Mouse (Mus musculus) G1E (cell line): ENCODE measurements around the gene Cort.

Source experiments
- CTCF ChIP-seq: IDR thresholded peaks from 2 replicates; pipeline ENCODE4 v1.5.1; 2012; ENCODE audit warnings: low read depth, low read length, inconsistent platforms, mixed read lengths
- GATA1 ChIP-seq: IDR thresholded peaks from 2 replicates; pipeline ENCODE4 v1.6.1; 2012; ENCODE audit warnings: borderline replicate concordance, low read length, inconsistent platforms, mixed read lengths
- GATA2 ChIP-seq: IDR thresholded peaks from 2 replicates; pipeline ENCODE4 v1.6.1; 2012; ENCODE audit warnings: low read depth, low read length, inconsistent platforms, borderline replicate concordance
- POLR2AphosphoS5 ChIP-seq: IDR thresholded peaks from 2 replicates; pipeline ENCODE4 v1.6.1; 2012; ENCODE audit warnings: low read depth, low read length, inconsistent platforms; ENCODE audit not compliant: insufficient replicate concordance
- TAL1 ChIP-seq: conservative IDR thresholded peaks from 2 replicates; pipeline ENCODE4 v1.6.1; 2012; ENCODE audit warnings: low read depth, low read length, inconsistent platforms, mixed read lengths

DNA sequence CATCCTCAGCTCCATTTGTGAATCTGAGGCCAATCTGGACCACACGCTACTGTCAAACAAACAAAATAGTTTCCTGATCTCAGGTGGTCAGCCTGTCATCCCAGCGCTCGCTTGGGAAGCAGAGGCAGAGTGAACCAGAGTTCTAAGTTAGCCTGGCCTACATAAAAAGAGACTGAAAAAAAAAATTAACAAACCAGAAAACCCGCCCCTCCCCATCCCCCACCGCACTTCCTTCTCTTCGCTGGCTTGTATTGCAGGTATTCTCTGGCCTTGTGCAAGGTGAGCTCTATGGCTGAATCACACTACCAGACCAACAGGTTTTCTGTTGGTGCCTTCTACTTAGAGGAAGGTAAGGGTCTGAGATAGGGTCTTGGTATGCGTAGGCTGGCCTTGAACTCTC is 21.0 kb upstream of the Cort start:
- TF ChIP-seq CTCF = no peak
- TF ChIP-seq GATA1 = no peak
- no peak for TF ChIP-seq GATA2
- no peak for TF ChIP-seq POLR2AphosphoS5
- TF ChIP-seq TAL1 = no peak
